Mouse (Mus musculus) small intestine, adult 2 months (tissue): ENCODE measurements at regions not wholly inside any gene's neighbourhood (a gene's known extent, or its start where the extent isn't known, plus 50 kb on each side); places are given as distances from the start of the nearest gene placed in this dataset.

Experiments used
- H3K27ac ChIP-seq: fragments of 200-500 bp; 2 replicates; pipeline ENCODE4 v1.5.1; 2012; ENCODE audit warnings: low read depth, low read length, control low read depth, inconsistent platforms; ENCODE audit not compliant: insufficient read depth
- H3K27me3 ChIP-seq: fragments of 200-500 bp; 2 replicates; pipeline ENCODE4 v1.6.1; 2012; ENCODE audit warnings: mild to moderate bottlenecking, moderate library complexity, low read length, inconsistent platforms; ENCODE audit not compliant: control insufficient read depth, insufficient read depth
- H3K36me3 ChIP-seq: fragments of 200-500 bp; 2 replicates; pipeline ENCODE4 v1.6.1; 2012; ENCODE audit warnings: mild to moderate bottlenecking, low read length, control low read depth, inconsistent platforms; ENCODE audit not compliant: control insufficient read depth, insufficient read depth
- H3K4me1 ChIP-seq: fragments of 200-500 bp; 2 replicates; pipeline ENCODE4 v1.6.1; 2012; ENCODE audit warnings: low read length, inconsistent platforms, mixed read lengths; ENCODE audit not compliant: control insufficient read depth, insufficient read depth, insufficient read length
- H3K4me3 ChIP-seq: fragments of 200-500 bp; 2 replicates; pipeline ENCODE4 v1.5.1; 2012; ENCODE audit warnings: low read depth, mild to moderate bottlenecking, control low read depth, inconsistent platforms, low read length, moderate library complexity
- CTCF ChIP-seq: fragments of 200-500 bp; IDR thresholded peaks from 2 replicates; pipeline ENCODE4 v1.5.1; 2012; ENCODE audit warnings: low read depth, mild to moderate bottlenecking, control low read depth, inconsistent platforms, low read length, moderate library complexity, mixed read lengths; ENCODE audit not compliant: insufficient replicate concordance, insufficient read length; ENCODE audit errors: extremely low read depth
- POLR2A ChIP-seq: fragments of 200-500 bp; IDR thresholded peaks from 2 replicates; pipeline ENCODE4 v1.6.1; 2012; ENCODE audit warnings: low read depth, mild to moderate bottlenecking, control low read depth, inconsistent platforms, low read length, moderate library complexity
- WGBS: fragments of 180-500 bp; shearing (Covaris S2); methylation state at CpG from one replicate; pipeline ENCODE4 v1.1.7; 2018; 5-methylcytosine and 5-hydroxymethylcytosine counted together

DNA sequence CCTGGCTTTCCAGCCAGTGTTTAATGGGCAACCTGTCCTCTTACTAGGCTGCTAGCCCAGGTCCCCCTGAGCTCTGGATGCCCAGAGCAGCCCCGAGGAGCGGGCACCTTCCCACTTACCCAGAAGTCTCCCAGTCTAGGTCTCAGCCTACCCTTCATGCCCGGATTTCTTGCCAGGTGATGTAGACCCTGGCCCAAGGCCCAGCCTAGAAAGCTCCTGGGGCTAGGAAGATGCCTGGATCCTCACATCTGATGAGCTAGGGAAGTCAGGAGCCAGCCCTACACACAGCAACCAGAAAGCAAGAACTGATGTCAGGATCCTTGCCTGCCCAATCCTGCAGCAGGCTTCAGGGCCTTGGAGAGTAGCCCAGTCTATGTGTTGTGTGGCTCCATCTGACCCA is 83.7 kb upstream of the Slc6a6 start:
- Histone ChIP-seq H3K27me3 (no peaks in the 10 kb centered on the region), H3K27ac (no peak overlapping the region), H3K4me3 (no peak overlapping the region), H3K36me3 (no peaks in the 10 kb centered on the region), H3K4me1 (no peaks in the 10 kb centered on the region)
- WGBS: 91% methylated on average over 3 of the region's 3 CpGs
- no peak for TF ChIP-seq CTCF
- TF ChIP-seq POLR2A: no peak

DNA sequence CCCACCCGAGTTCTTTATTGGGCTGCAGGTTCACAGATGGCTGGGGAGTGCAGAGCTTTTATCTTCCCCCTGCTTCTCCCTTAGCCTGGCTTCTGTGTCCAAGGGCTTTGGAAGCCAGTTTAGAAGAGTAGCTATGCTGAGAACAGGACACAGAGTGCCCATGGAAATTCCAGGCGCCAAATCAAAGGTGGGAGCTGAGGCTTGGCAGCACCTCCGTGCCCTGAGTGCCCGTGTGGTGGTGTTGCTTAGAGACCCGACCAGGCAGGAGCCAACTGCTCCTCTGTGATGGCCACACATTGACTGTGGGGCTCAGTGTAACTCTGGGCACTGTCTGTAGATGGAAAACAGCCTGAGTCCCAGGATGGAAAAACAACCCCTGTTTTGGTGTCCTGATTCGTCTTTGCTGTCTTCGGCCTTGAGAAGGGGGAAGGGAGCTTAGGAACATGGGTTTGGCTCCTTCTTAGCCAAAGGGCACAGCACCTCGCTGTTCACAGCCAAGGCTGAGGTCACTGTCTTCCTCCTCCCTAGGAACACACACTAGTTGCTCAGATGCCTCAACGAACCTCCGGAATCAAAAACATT is 77.1 kb upstream of the Slc6a6 start:
- H3K27ac ChIP-seq: no peak overlapping the region
- no peaks in the 10 kb centered on the region for H3K36me3 ChIP-seq
- 87% methylated on average over 10 of the region's 10 CpGs for WGBS
- H3K27me3 ChIP-seq: no peaks in the 10 kb centered on the region
- H3K4me1 ChIP-seq: no peaks in the 10 kb centered on the region; the same call in 1 of the 2 replicates
- TF ChIP-seq CTCF (no peak), POLR2A (no peak)
- no peak overlapping the region for H3K4me3 ChIP-seq

DNA sequence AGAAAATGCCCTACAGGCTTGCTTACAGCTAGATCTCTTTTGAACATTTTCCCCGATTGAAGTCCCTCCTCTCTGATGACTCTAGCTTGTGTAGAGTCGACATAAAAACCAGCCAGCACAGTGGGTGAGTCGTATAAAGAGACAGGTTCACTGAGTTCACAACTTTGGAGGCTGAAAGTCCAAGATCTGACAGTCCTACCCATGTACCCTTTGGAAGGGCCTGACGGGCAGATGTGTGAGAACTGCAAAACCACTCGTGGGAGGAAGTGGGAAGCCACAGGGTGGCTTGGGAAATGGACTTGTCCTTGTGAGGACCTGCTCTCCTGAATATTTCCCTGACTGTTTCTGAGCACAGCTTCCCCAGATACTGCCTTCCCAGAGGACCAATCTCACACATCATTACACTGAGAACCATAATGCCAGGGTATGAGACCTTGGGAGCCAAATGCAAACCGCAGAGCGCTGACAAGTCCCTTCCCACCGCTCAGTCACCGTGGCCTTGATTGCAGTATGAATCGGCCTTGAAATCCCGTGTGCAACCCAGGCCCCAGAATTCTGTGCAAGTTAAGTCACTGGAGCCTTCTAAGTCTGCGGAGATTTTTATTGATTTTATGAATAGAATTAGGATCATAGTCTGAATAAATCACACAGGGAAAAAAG is 76.1 kb upstream of the Slc6a6 start:
- WGBS: 64% methylated on average over 12 of the region's 12 CpGs
- Histone ChIP-seq H3K27me3 (no peaks in the 10 kb centered on the region), H3K27ac (no peak overlapping the region), H3K4me3 (no peak overlapping the region), H3K4me1 (no peaks in the 10 kb centered on the region; the same call in 1 of the 2 replicates), H3K36me3 (no peaks in the 10 kb centered on the region)
- TF ChIP-seq CTCF: no peak
- no peak for TF ChIP-seq POLR2A

GRCm38 (mm10) chr6:91609671-91610070 is 74.2 kb upstream of the Slc6a6 start:
- Histone ChIP-seq H3K27ac (no peak overlapping the region), H3K36me3 (no peaks in the 10 kb centered on the region), H3K27me3 (no peaks in the 10 kb centered on the region), H3K4me1 (no peaks in the 10 kb centered on the region; the same call in 1 of the 2 replicates), H3K4me3 (no peak overlapping the region)
- WGBS: 82% methylated on average over 2 of the region's 2 CpGs
- TF ChIP-seq POLR2A (no peak), CTCF (no peak)

- WGBS: 24% methylated on average over 2 of the region's 2 CpGs
- Histone ChIP-seq H3K27ac (peak overlapping the region; percentile 40), H3K27me3 (no peaks in the 10 kb centered on the region), H3K4me3 (no peak overlapping the region), H3K36me3 (no peaks in the 10 kb centered on the region), H3K4me1 (peaks cover 13% of the 10 kb centered on the region)
- TF ChIP-seq POLR2A: no peak
- TF ChIP-seq CTCF: no peak
Observed at GRCm38 (mm10) chr6:91615022-91615421, 68.8 kb upstream of the Slc6a6 start.

DNA sequence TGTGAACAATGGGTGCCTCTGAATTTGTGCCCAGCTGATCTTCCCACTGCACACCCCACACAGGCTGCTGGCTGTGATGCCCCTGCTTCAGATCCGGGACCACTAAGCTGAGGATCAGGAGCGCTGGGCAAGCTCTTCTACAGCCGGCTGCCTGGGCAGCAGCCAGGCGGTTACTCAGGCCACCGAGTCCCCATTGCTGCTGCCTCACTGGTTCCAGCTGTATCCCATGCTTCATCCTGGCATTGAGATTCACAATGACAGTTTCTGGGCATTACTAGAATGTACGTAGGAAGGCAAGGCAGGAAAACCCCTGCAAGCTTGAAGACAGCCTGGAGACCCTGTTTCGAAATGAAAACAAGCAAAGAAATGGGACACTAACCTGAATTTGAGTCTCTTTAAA is 67.3 kb upstream of the Slc6a6 start:
- WGBS: 85% methylated on average over 7 of the region's 7 CpGs

DNA sequence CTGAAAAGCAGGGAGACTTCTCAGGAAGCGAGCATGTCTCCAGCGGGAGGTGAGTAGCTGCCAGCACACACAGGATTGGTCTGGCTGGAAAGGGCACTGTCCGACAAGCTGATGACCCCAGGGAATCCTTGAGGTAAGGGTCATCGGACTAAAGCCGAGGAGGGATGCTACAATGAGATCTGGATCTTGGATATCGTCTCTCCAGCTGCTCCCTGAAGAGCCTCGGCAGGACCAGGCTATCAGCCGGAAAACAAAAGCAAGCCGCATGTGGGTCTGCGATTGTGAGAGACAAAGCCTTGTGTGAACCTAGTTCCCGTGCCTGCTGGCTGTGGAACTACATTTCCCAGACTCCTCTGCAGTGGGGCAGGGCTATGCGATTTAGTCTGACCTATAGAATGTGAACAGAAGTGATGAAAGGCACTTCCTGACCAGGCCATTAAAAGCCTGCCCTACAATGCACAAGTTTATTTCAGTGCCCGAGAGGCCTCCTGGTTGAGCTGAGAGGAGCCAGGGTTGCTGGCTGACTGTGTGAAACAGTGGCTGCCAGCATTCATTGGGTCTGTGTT is 66.7 kb upstream of the Slc6a6 start:
- Histone ChIP-seq H3K27me3 (no peaks in the 10 kb centered on the region), H3K27ac (no peak overlapping the region), H3K4me1 (peaks cover 13% of the 10 kb centered on the region), H3K4me3 (peak overlapping the region; percentile 33), H3K36me3 (no peaks in the 10 kb centered on the region)
- 17% methylated on average over 13 of the region's 13 CpGs for WGBS
- TF ChIP-seq POLR2A (no peak), CTCF (no peak)

More for the DNA sequence above, 67.3 kb upstream of the Slc6a6 start:
- H3K36me3 ChIP-seq: no peaks in the 10 kb centered on the region
- no peak overlapping the region for H3K27ac ChIP-seq
- no peak overlapping the region for H3K4me3 ChIP-seq
- no peaks in the 10 kb centered on the region for H3K27me3 ChIP-seq
- peaks cover 13% of the 10 kb centered on the region for H3K4me1 ChIP-seq
- no peak for TF ChIP-seq POLR2A
- no peak for TF ChIP-seq CTCF
